In the genomic region with DNA sequence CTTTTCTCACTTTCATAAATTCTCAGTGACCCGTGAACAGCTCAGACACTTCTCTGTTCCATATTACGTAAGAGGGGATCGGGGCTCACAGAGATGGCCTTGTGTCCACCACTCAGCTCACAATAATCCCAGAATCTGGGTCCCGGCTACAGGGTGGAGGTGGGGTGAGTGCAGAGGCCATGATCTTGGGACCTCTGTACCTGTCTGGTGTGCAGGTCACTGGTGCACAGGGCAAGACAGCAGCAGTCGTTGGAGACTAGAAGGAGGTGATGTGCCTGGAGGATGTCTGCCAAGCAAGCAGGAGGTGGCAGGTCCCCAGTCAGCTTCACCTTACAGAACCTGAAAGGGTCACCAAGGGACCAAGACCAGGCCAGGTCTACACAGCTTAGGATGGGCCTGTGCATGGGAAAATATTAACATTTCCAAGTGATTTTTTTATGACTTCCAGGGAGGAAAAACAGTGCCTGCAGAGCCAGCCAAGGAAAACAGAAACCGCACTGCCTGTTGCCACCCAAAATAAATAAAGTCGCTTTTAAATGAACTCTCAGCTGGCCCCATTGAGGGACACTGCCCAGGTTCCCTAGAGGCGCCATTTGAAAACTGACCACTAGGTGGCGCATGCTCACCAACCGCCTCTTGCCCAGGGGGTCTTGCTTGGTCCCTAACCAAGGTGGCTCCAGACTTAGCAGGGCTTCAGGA, we compare ENCODE assay signal across 8 mouse cellular contexts. TPM values are rescaled to one million over a fixed set of nuclear protein-coding genes. Genes with fewer than 3 reads are reported as not detected.
A peak's percentile ranks its signal among the peaks of the same experiment; 100 is the strongest.
DNase-seq lines count a peak whose midpoint lies in the region; ATAC-seq and TF ChIP-seq lines count a peak whose summit lies in the region.

No protein-coding gene starts in this region.

- no peak overlapping the region for H3K9ac ChIP-seq in neural tube, embryonic 15.5 days (replicated peaks)
- H3K9ac ChIP-seq in kidney, embryonic 14.5 days (ENCODE audit: low read depth, low read length), result no peak overlapping the region

- no peak overlapping the region for H3K4me3 ChIP-seq in neural tube, embryonic 15.5 days (replicated peaks)
- peak overlapping the region; percentile 35 for H3K4me3 ChIP-seq in bone marrow macrophage, adult 2 months (ENCODE audit: insufficient read depth, low read length)
- no peak overlapping the region for H3K4me3 ChIP-seq in kidney, embryonic 14.5 days (ENCODE audit: low read length)

- no peaks in the 10 kb centered on the region for H3K9me3 ChIP-seq in neural tube, embryonic 15.5 days (replicated peaks)
- no peaks in the 10 kb centered on the region for H3K9me3 ChIP-seq in kidney, embryonic 14.5 days (ENCODE audit: control insufficient read depth, low read length)

- 47% methylated on average over 10 of the region's 10 CpGs for WGBS in neural tube, embryonic 15.5 days
- WGBS in kidney, embryonic 14.5 days, result 37% methylated on average over 10 of the region's 10 CpGs

- H3K36me3 ChIP-seq in neural tube, embryonic 15.5 days, result no peaks in the 10 kb centered on the region
- no peaks in the 10 kb centered on the region for H3K36me3 ChIP-seq in kidney, embryonic 14.5 days (ENCODE audit: control insufficient read depth, insufficient read depth, low read length)

- TF ChIP-seq POLR2A in bone marrow macrophage, adult 2 months (IDR thresholded peaks at IDR 0.05; ENCODE audit: borderline replicate concordance, low read depth, low read length), result no peak

- ATAC-seq in neural tube, embryonic 15.5 days (ENCODE audit: low FRiP score), result no peak
- peak; percentile 34 for ATAC-seq in granulocyte monocyte progenitor cell, adult 5-6 weeks (replicated peaks; ENCODE audit: poor library complexity, severe bottlenecking)
- peak; percentile 69 for ATAC-seq in kidney, embryonic 14.5 days (ENCODE audit: low FRiP score, low TSS enrichment)
- ATAC-seq in megakaryocyte-erythroid progenitor cell, adult 5-6 weeks (replicated peaks; ENCODE audit: low FRiP score, low TSS enrichment, poor library complexity, severe bottlenecking), result 0 out of 2 replicates have a peak, but pooled peaks have one; percentile 62

- no peaks in the 10 kb centered on the region for H3K4me1 ChIP-seq in neural tube, embryonic 15.5 days
- H3K4me1 ChIP-seq in bone marrow macrophage, adult 2 months (ENCODE audit: control insufficient read depth, insufficient read depth, low read length), result peaks cover 14% of the 10 kb centered on the region
- H3K4me1 ChIP-seq in kidney, embryonic 14.5 days (ENCODE audit: control insufficient read depth, insufficient read depth, low read length), result 0 out of 2 replicates have a peak, but pooled peaks cover 3% of the 10 kb centered on the region

- H3K27ac ChIP-seq in neural tube, embryonic 15.5 days (replicated peaks), result no peak overlapping the region
- no peak overlapping the region for H3K27ac ChIP-seq in bone marrow macrophage, adult 2 months (ENCODE audit: insufficient read depth, low read depth, low read length)
- H3K27ac ChIP-seq in kidney, embryonic 14.5 days (ENCODE audit: low read depth, low read length), result no peak overlapping the region

- peak; percentile 54 for TF ChIP-seq CTCF in bone marrow macrophage, adult 2 months (IDR thresholded peaks at IDR 0.05; ENCODE audit: low read depth, low read length)

- H3K4me2 ChIP-seq in neural tube, embryonic 15.5 days, result no peak overlapping the region
- H3K4me2 ChIP-seq in kidney, embryonic 14.5 days (replicated peaks; ENCODE audit: low read depth, low read length), result no peak overlapping the region

- peak; percentile 67 for DNase-seq in neural tube, embryonic 10.5 days (ENCODE audit: extremely low spot score, low spot score)
- peak; percentile 3 for DNase-seq in urinary bladder, postnatal 25 days (ENCODE audit: low spot score)
- no peak for DNase-seq in ovary, postnatal 14 days (ENCODE audit: low spot score)

- H3K27me3 ChIP-seq in neural tube, embryonic 15.5 days (replicated peaks), result no peaks in the 10 kb centered on the region
- H3K27me3 ChIP-seq in kidney, embryonic 14.5 days (ENCODE audit: control insufficient read depth, insufficient read depth, low read length), result no peaks in the 10 kb centered on the region

RNA-seq across cellular contexts. Expression of gene Zbp1, which starts 0.7 kb away (rescaled TPM):
- 0.08 and 3.6 TPM in 2 replicates for polyA plus RNA-seq in neural tube, embryonic 15.5 days (2015; fragmentation: Nextera tagmentation; extraction: Ambion mirVana)
- 58.1 and 68.4 TPM in 2 replicates for polyA plus RNA-seq in bone marrow macrophage, adult 2 months (2012; ENCODE audit: insufficient read depth, insufficient read length, missing spikeins)
- 1.8 and 5.0 TPM in 2 replicates for total RNA-seq in granulocyte monocyte progenitor cell, adult 5-6 weeks (2014; fragmentation: Nextera tagmentation)
- total RNA-seq in granulocyte monocyte progenitor cell, adult 5-6 weeks (2017), result 1.2 and 5.3 TPM in 2 replicates
- polyA plus RNA-seq in kidney, embryonic 14.5 days (2014; fragmentation: Nextera tagmentation; extraction: Ambion mirVana), result 0.26 TPM in 1 of 2 replicates, not detected in the other
- 1.3 and 2.5 TPM in 2 replicates for total RNA-seq in megakaryocyte-erythroid progenitor cell, adult 5-6 weeks (2014; fragmentation: Nextera tagmentation)
- total RNA-seq in megakaryocyte-erythroid progenitor cell, adult 5-6 weeks (2017), result 4.8 TPM in 1 of 2 replicates, not detected in the other

RNA-seq across cellular contexts. Expression of gene Pmepa1, which starts 56.9 kb away (rescaled TPM):
- polyA plus RNA-seq in neural tube, embryonic 15.5 days (2015; fragmentation: Nextera tagmentation; extraction: Ambion mirVana), result 4.5 and 4.6 TPM in 2 replicates
- polyA plus RNA-seq in bone marrow macrophage, adult 2 months (2012; ENCODE audit: insufficient read depth, insufficient read length, missing spikeins), result 0.35 and 1.5 TPM in 2 replicates
- 0.45 TPM in 1 of 2 replicates, not detected in the other for total RNA-seq in granulocyte monocyte progenitor cell, adult 5-6 weeks (2014; fragmentation: Nextera tagmentation)
- not detected in 2 replicates for total RNA-seq in granulocyte monocyte progenitor cell, adult 5-6 weeks (2017)
- polyA plus RNA-seq in kidney, embryonic 14.5 days (2014; fragmentation: Nextera tagmentation; extraction: Ambion mirVana), result 4.9 and 5.8 TPM in 2 replicates
- total RNA-seq in megakaryocyte-erythroid progenitor cell, adult 5-6 weeks (2014; fragmentation: Nextera tagmentation), result not detected in 2 replicates
- total RNA-seq in megakaryocyte-erythroid progenitor cell, adult 5-6 weeks (2017), result 0.52 TPM in 1 of 2 replicates, not detected in the other

Comparison
In these comparisons a context has a peak if more than half of its experiments do, and no peak if none do; other contexts are left out.
1. RNA of gene Zbp1, which starts 0.7 kb away (polyA plus RNA-seq): 58.1 to 68.4 TPM in bone marrow macrophage, adult 2 months; 0.26 TPM in kidney, embryonic 14.5 days and 0.08 to 3.6 TPM in neural tube, embryonic 15.5 days; every median in the first group is over 10 times any median in the second.